Mouse (Mus musculus) forebrain, embryonic 14.5 days (tissue): Measurements from ENCODE around the gene Lrp10. TPM values are rescaled to one million over a fixed set of nuclear protein-coding genes. Genes with fewer than 3 reads are reported as not detected.
A peak's percentile ranks its signal among the peaks of the same experiment; 100 is the strongest.

Experiments used
- ATAC-seq: fragments of 200-750 bp; cut with Nextera tagmentation; 2 replicates; pipeline ENCODE4 v1.8.0; 2017; ENCODE audit warnings: mild to moderate bottlenecking, moderate library complexity
- DNase-seq: peaks from one replicate; pipeline ENCODE4 v3.0.0-alpha.2; 2015; ENCODE audit warnings: low spot score
- H3K27ac ChIP-seq: fragments of 300-500 bp; sonication (generic); 2 replicates; pipeline ENCODE4 v1.5.1; 2014; ENCODE audit warnings: low read depth, mild to moderate bottlenecking, control low read depth, low read length, moderate library complexity
- H3K27me3 ChIP-seq: fragments of 300-500 bp; sonication (generic); replicated peaks from 2 replicates; pipeline ENCODE4 v1.6.1; 2014; ENCODE audit warnings: low read length, control low read depth, mixed read lengths; ENCODE audit not compliant: control insufficient read depth, insufficient read depth
- H3K36me3 ChIP-seq: fragments of 300-500 bp; sonication (generic); 2 replicates; pipeline ENCODE4 v1.6.1; 2014; ENCODE audit warnings: low read length, control low read depth; ENCODE audit not compliant: control insufficient read depth, insufficient read depth
- H3K4me1 ChIP-seq: fragments of 300-500 bp; sonication (generic); 2 replicates; pipeline ENCODE4 v1.6.1; 2014; ENCODE audit warnings: antibody characterized with exemption, low read length, control low read depth; ENCODE audit not compliant: control insufficient read depth, insufficient read depth
- H3K4me2 ChIP-seq: fragments of 300-500 bp; sonication (generic); 2 replicates; pipeline ENCODE4 v1.6.1; 2014; ENCODE audit warnings: mild to moderate bottlenecking, control low read depth, low read length
- H3K4me3 ChIP-seq: fragments of 300-500 bp; sonication (generic); 2 replicates; pipeline ENCODE4 v1.5.1; 2014; ENCODE audit warnings: low read depth, low read length, control low read depth
- H3K9ac ChIP-seq: fragments of 300-500 bp; sonication (generic); 2 replicates; pipeline ENCODE4 v1.6.1; 2014; ENCODE audit warnings: mild to moderate bottlenecking, low read length, control low read depth, moderate library complexity
- H3K9me3 ChIP-seq: fragments of 300-500 bp; sonication (generic); replicated peaks from 2 replicates; pipeline ENCODE4 v1.6.1; 2016; ENCODE audit warnings: low read length, control low read depth, mixed read lengths; ENCODE audit not compliant: control insufficient read depth
- WGBS: fragments of 180-500 bp; shearing (Covaris S2); extraction: QIAGEN DNeasy Blood & Tissue Kit; methylation state at CpG from one replicate; pipeline ENCODE4 v1.1.7; 2014; 5-methylcytosine and 5-hydroxymethylcytosine counted together
- polyA plus RNA-seq: library from polyadenylated mRNA; unstranded; fragments of >200 nt; fragmentation: Nextera tagmentation; extraction: Ambion mirVana; gene quantifications from 2 replicates; pipeline ENCODE4 v1.2.1, GENCODE M21; 2014

The Lrp10 gene
- polyA plus RNA-seq, 1 experiment from 2014 or later, result 19.2 TPM

- Histone ChIP-seq H3K4me3 (no peak overlapping the region), H3K4me2 (no peak overlapping the region), H3K36me3 (peaks cover 34% of the 10 kb centered on the region), H3K9ac (no peak overlapping the region), H3K27ac (no peak overlapping the region), H3K4me1 (no peaks in the 10 kb centered on the region), H3K27me3 (no peaks in the 10 kb centered on the region), H3K9me3 (no peaks in the 10 kb centered on the region)
- no peak for ATAC-seq
- WGBS, result 88% methylated on average over 3 of the region's 3 CpGs
- no peak for DNase-seq
These were observed 21.4 kb upstream of the Lrp10 start for GRCm38 (mm10) chr14:54442548-54442947.

DNA sequence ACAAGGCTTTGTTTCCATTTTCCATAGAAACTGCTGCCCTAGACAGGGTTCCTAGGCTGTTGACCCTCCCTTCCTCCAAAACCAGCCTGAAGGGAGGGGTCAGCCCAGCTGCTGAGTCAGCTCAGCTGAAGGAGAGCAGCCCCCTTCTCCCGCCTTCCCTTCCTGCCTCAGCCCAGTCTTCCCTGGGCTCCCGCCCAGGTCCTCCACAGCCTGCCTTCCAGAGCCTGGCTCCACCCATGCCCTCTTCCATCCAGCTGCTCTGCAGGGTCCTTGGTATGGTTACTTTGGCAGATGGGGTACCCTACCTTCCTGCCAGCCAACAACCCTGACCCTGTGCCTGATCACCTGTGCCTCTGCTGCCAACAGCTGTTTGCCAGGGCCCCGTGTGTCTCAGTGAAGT lies 20.7 kb upstream of the Lrp10 start:
- 44% methylated on average over 3 of the region's 3 CpGs for WGBS
- ATAC-seq, result peak; percentile 42; the same call in 1 of the 2 replicates

GRCm38 (mm10) chr14:54443712-54444618 lies 20.0 kb upstream of the Lrp10 start:
- H3K9me3 ChIP-seq, result no peaks in the 10 kb centered on the region
- no peak for ATAC-seq
- no peak overlapping the region for H3K4me3 ChIP-seq
- no peak overlapping the region for H3K27ac ChIP-seq
- no peaks in the 10 kb centered on the region for H3K4me1 ChIP-seq
- DNase-seq, result peak; percentile 52
- 66% methylated on average over 15 of the region's 15 CpGs for WGBS
- H3K4me2 ChIP-seq, result no peak overlapping the region
- H3K36me3 ChIP-seq, result peaks cover 24% of the 10 kb centered on the region
- no peaks in the 10 kb centered on the region for H3K27me3 ChIP-seq
- H3K9ac ChIP-seq, result no peak overlapping the region

More for the DNA sequence above, 20.7 kb upstream of the Lrp10 start:
- no peak overlapping the region for H3K4me2 ChIP-seq
- no peak overlapping the region for H3K4me3 ChIP-seq
- H3K27me3 ChIP-seq, result no peaks in the 10 kb centered on the region
- DNase-seq, result no peak
- H3K36me3 ChIP-seq, result peaks cover 32% of the 10 kb centered on the region
- H3K9ac ChIP-seq, result no peak overlapping the region
- H3K9me3 ChIP-seq, result no peaks in the 10 kb centered on the region
- no peaks in the 10 kb centered on the region for H3K4me1 ChIP-seq
- H3K27ac ChIP-seq, result no peak overlapping the region

DNA sequence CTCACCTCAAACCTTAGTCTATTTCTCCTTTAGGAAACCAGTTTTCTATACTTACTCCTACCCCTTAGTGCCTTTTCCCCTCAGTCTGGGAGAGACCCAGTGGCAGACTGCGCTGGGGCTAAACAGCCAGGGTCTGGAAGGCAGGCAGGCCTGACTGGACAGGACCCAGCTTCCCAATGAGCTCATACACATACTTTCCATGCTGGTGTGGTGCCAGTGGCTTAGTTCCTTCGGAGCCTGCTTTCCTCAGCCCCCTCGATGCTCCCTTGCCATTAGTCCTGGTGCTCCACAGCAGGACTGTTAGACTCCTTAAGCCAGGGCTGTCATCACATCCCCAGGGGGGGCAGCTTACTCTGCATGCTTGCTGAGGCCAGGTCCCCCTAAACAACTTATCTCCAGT lies 18.5 kb upstream of the Lrp10 start:
- Histone ChIP-seq H3K36me3 (peaks cover 9% of the 10 kb centered on the region), H3K27ac (no peak overlapping the region), H3K27me3 (no peaks in the 10 kb centered on the region), H3K4me3 (no peak overlapping the region), H3K9me3 (no peaks in the 10 kb centered on the region), H3K9ac (no peak overlapping the region), H3K4me2 (no peak overlapping the region), H3K4me1 (no peaks in the 10 kb centered on the region)
- 54% methylated on average over 3 of the region's 3 CpGs for WGBS
- ATAC-seq (no peak), DNase-seq (no peak)

DNA sequence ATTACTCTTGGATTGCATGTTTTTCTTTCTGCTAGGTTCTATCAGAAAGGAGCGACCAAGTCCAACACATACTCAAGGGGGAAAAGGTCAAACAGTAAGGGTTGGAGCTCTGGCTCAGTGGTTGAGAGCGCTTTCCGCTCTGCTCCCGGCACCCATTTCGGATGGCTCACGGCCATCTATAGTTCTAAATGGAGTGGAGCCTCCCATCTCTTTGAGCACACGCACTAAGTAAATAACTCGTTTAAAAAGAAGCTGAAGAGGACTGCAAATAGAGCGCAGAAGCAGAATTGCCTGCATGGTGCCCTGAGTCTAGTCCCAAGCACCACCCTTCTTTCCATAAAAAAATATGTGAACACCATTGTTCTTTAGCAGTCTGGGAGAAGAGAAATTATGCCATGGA lies 10.4 kb upstream of the Lrp10 start:
- Histone ChIP-seq H3K4me2 (no peak overlapping the region), H3K27me3 (no peaks in the 10 kb centered on the region), H3K27ac (no peak overlapping the region), H3K4me1 (no peaks in the 10 kb centered on the region), H3K9ac (no peak overlapping the region), H3K4me3 (no peak overlapping the region), H3K36me3 (no peaks in the 10 kb centered on the region), H3K9me3 (no peaks in the 10 kb centered on the region)
- WGBS, result 83% methylated on average over 9 of the region's 9 CpGs
- DNase-seq, result no peak
- ATAC-seq, result no peak

DNA sequence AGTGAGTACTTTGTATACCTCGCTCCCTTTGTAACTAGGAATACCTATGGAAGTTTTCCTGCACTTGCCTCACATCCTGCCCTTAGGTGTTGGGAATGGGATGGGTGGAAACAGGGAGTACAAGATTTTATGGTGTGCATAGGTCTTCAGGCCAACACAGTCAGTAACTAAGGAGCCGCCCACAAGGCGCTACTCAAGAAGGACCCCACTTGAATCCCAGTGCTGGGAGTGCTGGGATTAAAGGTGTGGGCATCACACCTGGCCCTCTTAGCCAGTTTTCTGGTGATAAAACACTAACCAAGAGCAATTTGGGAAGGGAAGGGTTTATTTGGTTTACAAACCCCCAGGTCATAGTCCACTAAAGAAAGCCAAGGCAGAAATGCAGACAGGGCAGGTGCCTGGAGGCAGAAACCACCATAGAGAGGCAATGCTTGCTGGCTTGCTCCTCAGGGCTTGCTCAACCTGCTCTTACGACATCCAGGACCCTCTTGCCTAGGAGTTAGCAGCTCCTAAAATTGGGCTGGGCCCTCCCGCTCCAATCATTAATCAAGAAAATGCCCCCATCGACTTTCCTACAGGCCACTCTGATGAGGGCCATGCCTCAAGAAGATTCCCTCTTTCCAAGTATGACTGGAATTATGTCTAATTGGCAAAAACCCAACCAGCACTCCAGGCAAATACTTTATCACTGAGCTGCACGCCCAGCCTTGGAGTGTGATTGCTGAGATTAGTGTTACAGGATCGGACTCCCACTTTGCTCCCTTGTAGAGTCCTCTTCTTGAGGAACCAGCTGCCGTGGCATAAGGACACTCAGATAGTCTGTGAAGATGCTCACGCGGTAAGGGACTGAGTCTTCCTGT lies 9.0 kb upstream of the Lrp10 start:
- Histone ChIP-seq H3K27ac (no peak overlapping the region), H3K27me3 (no peaks in the 10 kb centered on the region), H3K4me1 (no peaks in the 10 kb centered on the region), H3K4me3 (no peak overlapping the region), H3K9me3 (no peaks in the 10 kb centered on the region), H3K36me3 (no peaks in the 10 kb centered on the region), H3K4me2 (no peak overlapping the region), H3K9ac (no peak overlapping the region)
- 84% methylated on average over 11 of the region's 11 CpGs for WGBS
- DNase-seq (no peak), ATAC-seq (no peak)

DNA sequence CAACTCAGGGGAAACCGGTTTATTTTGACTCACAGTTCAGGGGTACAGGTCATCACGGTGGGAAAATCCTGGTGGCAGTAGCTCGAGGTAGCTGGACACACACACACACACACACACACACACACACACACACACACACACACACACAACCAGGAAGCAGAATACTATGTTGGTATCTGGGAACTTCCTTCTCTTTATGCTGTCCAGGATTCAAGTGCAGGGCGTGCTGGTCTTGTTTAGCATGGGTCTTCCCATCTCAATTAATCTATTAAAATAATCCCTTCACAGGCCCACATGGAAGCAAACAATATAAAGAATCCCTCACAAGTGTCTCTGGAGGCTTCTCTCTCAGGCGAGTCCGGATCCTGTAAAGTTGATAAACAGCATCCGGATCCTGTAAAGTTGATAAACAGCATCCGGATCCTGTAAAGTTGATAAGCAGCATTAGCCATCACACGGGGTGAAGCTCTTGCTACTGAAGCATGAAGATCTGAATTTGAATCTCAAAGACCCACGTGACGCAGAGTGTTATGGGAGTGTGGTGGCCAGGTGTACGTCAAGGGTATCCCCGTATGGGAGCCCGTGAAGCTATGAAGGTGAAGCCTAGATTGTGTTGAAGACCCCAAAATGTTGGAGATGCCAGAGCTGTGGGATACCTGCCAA lies 5.9 kb upstream of the Lrp10 start:
- Histone ChIP-seq H3K4me2 (no peak overlapping the region), H3K9me3 (no peaks in the 10 kb centered on the region), H3K4me1 (no peaks in the 10 kb centered on the region), H3K27ac (no peak overlapping the region), H3K27me3 (no peaks in the 10 kb centered on the region), H3K9ac (no peak overlapping the region), H3K4me3 (no peak overlapping the region), H3K36me3 (no peaks in the 10 kb centered on the region)
- WGBS, result 89% methylated on average over 14 of the region's 14 CpGs
- ATAC-seq (no peak), DNase-seq (no peak)

GRCm38 (mm10) chr14:54462146-54462545 lies 1.8 kb upstream of the Lrp10 start:
- Histone ChIP-seq H3K4me1 (no peaks in the 10 kb centered on the region; the same call in 1 of the 2 replicates), H3K9me3 (no peaks in the 10 kb centered on the region), H3K9ac (no peak overlapping the region), H3K27me3 (no peaks in the 10 kb centered on the region), H3K36me3 (peaks cover under 1% of the 10 kb centered on the region; the same call in 1 of the 2 replicates), H3K27ac (no peak overlapping the region), H3K4me3 (no peak overlapping the region), H3K4me2 (no peak overlapping the region)
- 82% methylated on average over 4 of the region's 4 CpGs for WGBS
- no peak for ATAC-seq
- no peak for DNase-seq
